Mouse (Mus musculus) bone marrow macrophage, adult 2 months (primary cell): ENCODE results near the gene Pde8a.

Source experiments
- CTCF ChIP-seq: IDR thresholded peaks from 2 replicates; pipeline ENCODE4 v1.5.1; 2012; ENCODE audit warnings: low read depth, mild to moderate bottlenecking, low read length, moderate library complexity
- POLR2A ChIP-seq: IDR thresholded peaks from 2 replicates; pipeline ENCODE4 v1.6.1; 2012; ENCODE audit warnings: mild to moderate bottlenecking, low read depth, low read length, borderline replicate concordance

DNA sequence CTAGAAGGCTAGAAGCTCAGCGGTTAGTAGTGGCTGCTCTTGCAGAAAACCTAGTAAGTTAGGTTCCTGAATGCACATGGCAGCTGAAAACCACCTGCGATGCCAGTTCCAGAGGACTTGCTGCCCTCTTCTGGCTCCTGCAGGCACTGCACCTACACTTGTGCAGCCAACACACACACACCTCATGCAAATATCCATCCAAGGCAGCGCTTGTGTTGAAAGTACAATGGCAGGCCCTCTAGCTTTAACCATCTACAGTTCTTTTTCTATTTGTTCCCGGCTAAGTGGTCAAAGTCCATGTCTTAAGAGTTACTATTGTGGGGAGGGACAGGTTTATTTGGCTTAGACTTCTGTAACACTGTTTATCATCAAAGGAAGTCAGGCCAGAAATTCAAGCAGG is 126.4 kb downstream of the Pde8a start:
- TF ChIP-seq POLR2A (no peak), CTCF (peak; percentile 50; the same call in 1 of the 2 replicates)
